Mouse (Mus musculus): ENCODE data around the gene Garem2.

Garem2 gene

GRCm38 (mm10) chr5:30154013-30154412 lies 49.1 kb downstream of the Garem2 start:
- DNase-seq (ENCODE audit: low spot score): no peak

- peak; percentile 90 for DNase-seq (ENCODE audit: low spot score)
These were observed 49.8 kb downstream of the Garem2 start, which contains the start of the genes Hadha and Hadhb for GRCm38 (mm10) chr5:30154474-30155394. Gene Hadha, minus strand, starts transcription at chr5:30155162. Gene Hadhb, plus strand, starts transcription at chr5:30155248.

- no peak for DNase-seq (ENCODE audit: low spot score)
These were observed 50.4 kb downstream of the Garem2 start for GRCm38 (mm10) chr5:30155395-30155792.

GRCm38 (mm10) chr5:30155821-30156629 lies 51.1 kb downstream of the Garem2 start:
- no peak for DNase-seq (ENCODE audit: low spot score)

GRCm38 (mm10) chr5:30159601-30160000 lies 54.6 kb downstream of the Garem2 start:
- DNase-seq (ENCODE audit: low spot score): no peak

- DNase-seq (ENCODE audit: low spot score): no peak
These were observed 56.9 kb downstream of the Garem2 start for GRCm38 (mm10) chr5:30161836-30162235.

GRCm38 (mm10) chr5:30162339-30162738 lies 57.4 kb downstream of the Garem2 start:
- no peak for DNase-seq (ENCODE audit: low spot score)

- no peak for DNase-seq (ENCODE audit: low spot score)
These were observed 60.4 kb downstream of the Garem2 start for GRCm38 (mm10) chr5:30165234-30165946.

Measured in left cerebral cortex, adult 11 months (tissue).